Comparison of ENCODE assay signal across 10 mouse cellular contexts in genomic region chr17:87133823-87134222, GRCm38 (mm10). TPM values are rescaled to one million over a fixed set of nuclear protein-coding genes. Genes with fewer than 3 reads are reported as not detected.
DNase-seq lines count a peak whose midpoint lies in the region; ATAC-seq and TF ChIP-seq lines count a peak whose summit lies in the region.
"Had no signal": no experiment of that assay in that cellular context is flagged by ENCODE, and none has a peak within 500 bp of the region (broad histone marks: within the 10 kb centered on the region; RNA-seq: fewer than 3 reads in every experiment).

No protein-coding gene starts in this region.

- WGBS in lung, postnatal 0 days = 75% methylated on average over 22 of the region's 23 CpGs

- no peak overlapping the region for H3K4me2 ChIP-seq in lung, postnatal 0 days (replicated peaks; ENCODE audit: low read depth, low read length)
- H3K4me2 ChIP-seq: liver, embryonic 13.5 days; neural tube, embryonic 12.5 days had no signal

- H3K27me3 ChIP-seq in lung, postnatal 0 days (replicated peaks; ENCODE audit: insufficient read depth, low read length) = no peaks in the 10 kb centered on the region
- H3K27me3 ChIP-seq: liver, embryonic 13.5 days; neural tube, embryonic 12.5 days had no signal

- peak; percentile 50 for ATAC-seq in lung, postnatal 0 days
- no peak for ATAC-seq in granulocyte monocyte progenitor cell, adult 5-6 weeks (replicated peaks; ENCODE audit: poor library complexity, severe bottlenecking)

- no peak overlapping the region for H3K27ac ChIP-seq in lung, postnatal 0 days (ENCODE audit: low read length)
- H3K27ac ChIP-seq: liver, embryonic 13.5 days; neural tube, embryonic 12.5 days had no signal

- no peak for TF ChIP-seq EP300 in lung, postnatal 0 days (IDR thresholded peaks at IDR 0.05)

- peak; percentile 44 for TF ChIP-seq CTCF in lung, postnatal 0 days (IDR thresholded peaks at IDR 0.05)

- no peaks in the 10 kb centered on the region for H3K9me3 ChIP-seq in lung, postnatal 0 days (ENCODE audit: low read length)
- H3K9me3 ChIP-seq: liver, embryonic 13.5 days; neural tube, embryonic 12.5 days had no signal

- H3K36me3 ChIP-seq in lung, postnatal 0 days (ENCODE audit: insufficient read depth, low read length) = 0 out of 2 replicates have a peak, but pooled peaks cover 4% of the 10 kb centered on the region

- no peaks in the 10 kb centered on the region for H3K4me1 ChIP-seq in lung, postnatal 0 days (ENCODE audit: insufficient read depth, low read depth, low read length)
- H3K4me1 ChIP-seq: liver, embryonic 13.5 days; neural tube, embryonic 12.5 days had no signal

- DNase-seq in adrenal gland, postnatal 10 days = peak; percentile 32
- DNase-seq in adrenal gland, postnatal 4 days (ENCODE audit: low spot score in 2 of 2) = no peak
- peak; percentile 48 for DNase-seq in kidney, postnatal 10 days
- DNase-seq in kidney, adult 9 months = no peak
- peak; percentile 19 for DNase-seq in embryo, embryonic 9.5 days (ENCODE audit: extremely low spot score)
- peak; percentile 23 for DNase-seq in lung, postnatal 0 days (ENCODE audit: low spot score)
- DNase-seq in left cerebral cortex, adult 11 months (ENCODE audit: low spot score) = no peak
- DNase-seq: liver, embryonic 13.5 days had no signal

- H3K4me3 ChIP-seq in lung, postnatal 0 days (ENCODE audit: low read depth, low read length) = no peak overlapping the region
- H3K4me3 ChIP-seq: liver, embryonic 13.5 days; neural tube, embryonic 12.5 days had no signal

- no peak overlapping the region for H3K9ac ChIP-seq in lung, postnatal 0 days (replicated peaks; ENCODE audit: low read depth)
- H3K9ac ChIP-seq: liver, embryonic 13.5 days; neural tube, embryonic 12.5 days had no signal

RNA-seq across cellular contexts. Expression of gene Socs5, which starts 26.3 kb away (rescaled TPM):
- 10 to 100 TPM; 40.3 to 48.3 TPM for total RNA-seq in adrenal gland, postnatal 10 days (2021)
- 10 to 100 TPM; 53.0 to 53.4 TPM for total RNA-seq in adrenal gland, postnatal 4 days (2021)
- 9.5 and 10.5 TPM in 2 replicates for polyA plus RNA-seq in lung, postnatal 0 days (2015; fragmentation: Nextera tagmentation; extraction: Ambion mirVana)
- total RNA-seq in granulocyte monocyte progenitor cell, adult 5-6 weeks (2014; fragmentation: Nextera tagmentation) = 6.0 and 6.3 TPM in 2 replicates
- 3.0 and 3.3 TPM in 2 replicates for total RNA-seq in granulocyte monocyte progenitor cell, adult 5-6 weeks (2017)

Comparison
In these comparisons a context has a peak if more than half of its experiments do, and no peak if none do; other contexts are left out.
1. DNase-seq: peak in adrenal gland, postnatal 10 days (single experiment), kidney, postnatal 10 days (single experiment), embryo, embryonic 9.5 days (single experiment) and lung, postnatal 0 days (single experiment); none in adrenal gland, postnatal 4 days (0 of 2), kidney, adult 9 months (single experiment) and left cerebral cortex, adult 11 months (single experiment).
2. RNA of gene Socs5, which starts 26.3 kb away (total RNA-seq): 53.0 to 53.4 TPM in adrenal gland, postnatal 4 days and 40.3 to 48.3 TPM in adrenal gland, postnatal 10 days; 3.0 to 6.3 TPM in granulocyte monocyte progenitor cell, adult 5-6 weeks; every median in the first group is over 4 times any median in the second.